Mouse (Mus musculus): ENCODE results near the gene Top3a. TPM values are rescaled to one million over a fixed set of nuclear protein-coding genes. Genes with fewer than 3 reads are reported as not detected.

Gene Top3a
- polyA plus RNA-seq, 1 experiment from 2014 or later = 17.8 TPM

DNA sequence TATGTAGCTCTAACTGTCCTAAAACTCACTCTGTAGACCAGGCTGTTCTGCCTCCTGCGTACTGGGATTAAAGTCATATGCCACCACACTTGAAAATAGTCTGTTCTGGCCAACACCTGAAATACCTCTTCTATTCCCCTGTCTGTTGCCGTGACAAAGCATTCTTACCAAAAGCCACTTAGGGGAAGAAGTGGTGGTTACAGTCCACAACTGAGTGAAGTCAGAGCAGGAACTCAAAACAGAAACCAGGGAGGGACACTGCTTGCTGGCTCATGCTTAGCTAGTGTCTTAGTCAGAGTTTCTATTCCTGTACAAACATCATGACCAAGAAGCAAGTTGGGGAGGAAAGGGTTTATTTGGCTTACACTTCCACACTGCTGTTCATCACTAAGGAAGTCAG lies 7.8 kb downstream of the Top3a start:
- Histone ChIP-seq H3K36me3 (peaks cover 11% of the 10 kb centered on the region), H3K9me3 (no peaks in the 10 kb centered on the region), H3K27ac (no peak overlapping the region), H3K4me3 (no peak overlapping the region), H3K4me1 (no peaks in the 10 kb centered on the region), H3K27me3 (ENCODE audit: insufficient read depth, poor library complexity, severe bottlenecking) (no peaks in the 10 kb centered on the region)
- no peak for DNase-seq (ENCODE audit: low spot score)
- WGBS = 68% methylated on average over 2 of the region's 2 CpGs

DNA sequence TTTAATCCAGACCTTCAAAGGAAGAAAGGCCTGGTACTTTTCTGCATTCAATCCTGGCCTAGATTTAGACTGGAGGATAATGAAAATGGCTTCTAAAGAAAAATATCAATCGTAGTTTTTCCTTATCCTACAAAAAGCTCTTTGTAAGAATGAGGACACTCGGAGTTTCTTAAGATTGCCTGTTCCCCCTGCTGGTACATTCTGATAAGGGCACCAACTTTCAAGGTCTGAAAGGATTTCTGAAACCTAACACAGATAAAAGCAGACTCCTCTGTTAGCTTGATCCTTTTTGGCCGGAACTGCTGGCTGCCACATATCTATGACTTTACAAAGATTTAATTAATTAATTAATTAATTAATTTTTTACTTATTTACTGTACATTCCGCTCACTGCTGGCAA lies 10.2 kb downstream of the Top3a start:
- Histone ChIP-seq H3K36me3 (peaks cover 18% of the 10 kb centered on the region), H3K27me3 (ENCODE audit: insufficient read depth, poor library complexity, severe bottlenecking) (no peaks in the 10 kb centered on the region), H3K4me1 (no peaks in the 10 kb centered on the region), H3K4me3 (no peak overlapping the region), H3K27ac (no peak overlapping the region), H3K9me3 (no peaks in the 10 kb centered on the region)
- 60% methylated on average over 4 of the region's 4 CpGs for WGBS
- no peak for DNase-seq (ENCODE audit: low spot score)

GRCm38 (mm10) chr11:60761681-60762080 lies 15.5 kb downstream of the Top3a start:
- H3K36me3 ChIP-seq = peaks cover 63% of the 10 kb centered on the region
- 81% methylated on average over 3 of the region's 3 CpGs for WGBS

GRCm38 (mm10) chr11:60755570-60755969 lies 21.6 kb downstream of the Top3a start:
- WGBS = 89% methylated on average over 7 of the region's 7 CpGs
- H3K27ac ChIP-seq = no peak overlapping the region
- H3K4me1 ChIP-seq = no peaks in the 10 kb centered on the region
- H3K4me3 ChIP-seq = no peak overlapping the region
- H3K9me3 ChIP-seq = no peaks in the 10 kb centered on the region
- peaks cover 90% of the 10 kb centered on the region for H3K36me3 ChIP-seq
- no peaks in the 10 kb centered on the region for H3K27me3 ChIP-seq (ENCODE audit: insufficient read depth, poor library complexity, severe bottlenecking)
- no peak for DNase-seq (ENCODE audit: low spot score)

More at GRCm38 (mm10) chr11:60761681-60762080, 15.5 kb downstream of the Top3a start:
- no peaks in the 10 kb centered on the region for H3K9me3 ChIP-seq
- no peak overlapping the region for H3K4me3 ChIP-seq
- H3K4me1 ChIP-seq = no peaks in the 10 kb centered on the region
- no peak for DNase-seq (ENCODE audit: low spot score)
- H3K27me3 ChIP-seq (ENCODE audit: insufficient read depth, poor library complexity, severe bottlenecking) = no peaks in the 10 kb centered on the region
- no peak overlapping the region for H3K27ac ChIP-seq

GRCm38 (mm10) chr11:60740321-60740720 lies 36.8 kb downstream of the Top3a start:
- Histone ChIP-seq H3K9me3 (no peaks in the 10 kb centered on the region), H3K4me1 (peaks cover 5% of the 10 kb centered on the region; the same call in 1 of the 2 replicates), H3K27ac (no peak overlapping the region), H3K4me3 (no peak overlapping the region), H3K27me3 (ENCODE audit: insufficient read depth, poor library complexity, severe bottlenecking) (no peaks in the 10 kb centered on the region), H3K36me3 (peaks cover 72% of the 10 kb centered on the region)
- no peak for DNase-seq (ENCODE audit: low spot score)
- 81% methylated on average over 3 of the region's 3 CpGs for WGBS

GRCm38 (mm10) chr11:60737450-60737849 lies 39.7 kb downstream of the Top3a start:
- peaks cover 61% of the 10 kb centered on the region for H3K36me3 ChIP-seq
- no peak for DNase-seq (ENCODE audit: low spot score)
- no peak overlapping the region for H3K4me3 ChIP-seq

DNA sequence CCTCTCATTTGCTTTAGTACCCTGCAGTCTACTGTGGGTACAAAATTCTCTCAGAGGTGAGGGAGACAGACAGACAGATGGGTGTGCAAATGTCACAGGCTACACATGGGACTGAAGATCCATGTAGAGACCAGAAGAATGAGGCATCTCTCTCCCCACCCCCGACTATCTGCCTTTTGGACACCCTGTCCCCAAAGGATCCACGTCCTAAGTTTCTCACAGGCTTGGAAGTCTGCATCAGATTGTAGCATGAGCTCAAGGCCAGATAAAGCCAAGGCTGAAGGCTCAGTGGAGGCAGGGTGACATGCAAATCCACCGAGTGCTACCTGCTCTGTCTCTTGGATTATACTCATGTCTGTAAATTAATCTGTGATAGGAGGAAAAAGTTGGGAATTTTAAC lies 40.7 kb downstream of the Top3a start:
- 73% methylated on average over 3 of the region's 3 CpGs for WGBS
- peaks cover 61% of the 10 kb centered on the region for H3K36me3 ChIP-seq

More at GRCm38 (mm10) chr11:60737450-60737849, 39.7 kb downstream of the Top3a start:
- Histone ChIP-seq H3K9me3 (no peaks in the 10 kb centered on the region), H3K4me1 (peaks cover 5% of the 10 kb centered on the region; the same call in 1 of the 2 replicates), H3K27ac (no peak overlapping the region), H3K27me3 (ENCODE audit: insufficient read depth, poor library complexity, severe bottlenecking) (no peaks in the 10 kb centered on the region)

GRCm38 (mm10) chr11:60735191-60735590 lies 42.0 kb downstream of the Top3a start:
- Histone ChIP-seq H3K27ac (no peak overlapping the region), H3K27me3 (ENCODE audit: insufficient read depth, poor library complexity, severe bottlenecking) (no peaks in the 10 kb centered on the region), H3K4me1 (peaks cover 10% of the 10 kb centered on the region; the same call in 1 of the 2 replicates), H3K9me3 (no peaks in the 10 kb centered on the region), H3K4me3 (no peak overlapping the region), H3K36me3 (peaks cover 61% of the 10 kb centered on the region)
- whole genome bisulfite sequencing = 84% methylated on average over 5 of the region's 5 CpGs
- DNase-seq (ENCODE audit: low spot score) = no peak

More for the DNA sequence above, 40.7 kb downstream of the Top3a start:
- no peaks in the 10 kb centered on the region for H3K27me3 ChIP-seq (ENCODE audit: insufficient read depth, poor library complexity, severe bottlenecking)
- peaks cover 5% of the 10 kb centered on the region; the same call in 1 of the 2 replicates for H3K4me1 ChIP-seq
- no peaks in the 10 kb centered on the region for H3K9me3 ChIP-seq
- no peak overlapping the region for H3K27ac ChIP-seq
- no peak for DNase-seq (ENCODE audit: low spot score)
- no peak overlapping the region for H3K4me3 ChIP-seq

- H3K36me3 ChIP-seq = peaks cover 53% of the 10 kb centered on the region
- 80% methylated on average over 2 of the region's 2 CpGs for WGBS
- H3K4me3 ChIP-seq = no peak overlapping the region
- peaks cover 15% of the 10 kb centered on the region for H3K4me1 ChIP-seq
- H3K9me3 ChIP-seq = no peaks in the 10 kb centered on the region
- no peak overlapping the region for H3K27ac ChIP-seq
- no peak for DNase-seq (ENCODE audit: low spot score)
- no peaks in the 10 kb centered on the region for H3K27me3 ChIP-seq (ENCODE audit: insufficient read depth, poor library complexity, severe bottlenecking)
Observed at GRCm38 (mm10) chr11:60734206-60734605, 43.0 kb downstream of the Top3a start.

- Histone ChIP-seq H3K4me1 (peaks cover 30% of the 10 kb centered on the region), H3K9me3 (no peaks in the 10 kb centered on the region), H3K27me3 (ENCODE audit: insufficient read depth, poor library complexity, severe bottlenecking) (no peaks in the 10 kb centered on the region), H3K4me3 (no peak overlapping the region), H3K27ac (no peak overlapping the region), H3K36me3 (peaks cover 39% of the 10 kb centered on the region)
- DNase-seq (ENCODE audit: low spot score) = no peak
- 86% methylated on average over 14 of the region's 14 CpGs for WGBS
Observed at GRCm38 (mm10) chr11:60731251-60731650, 45.9 kb downstream of the Top3a start.

DNA sequence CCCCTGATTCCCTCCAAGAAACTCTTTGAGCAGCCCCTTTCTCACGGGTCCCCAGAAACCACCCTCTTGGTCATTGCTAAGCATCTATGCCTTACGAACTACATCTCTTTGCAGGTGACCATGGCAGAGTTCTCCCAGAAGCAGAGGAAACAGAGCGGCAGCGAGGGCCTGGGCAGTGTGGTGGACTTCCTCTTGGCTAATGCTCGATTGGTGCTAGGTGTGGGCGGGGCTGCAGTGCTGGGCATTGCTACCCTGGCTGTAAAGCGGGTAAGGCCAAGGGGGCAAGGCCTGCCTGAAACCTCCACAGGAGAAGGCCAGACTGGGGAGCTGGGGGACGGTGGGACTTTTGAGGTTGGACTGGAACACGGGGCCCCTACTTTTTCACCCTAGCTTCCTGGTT lies 47.0 kb downstream of the Top3a start:
- no peaks in the 10 kb centered on the region for H3K9me3 ChIP-seq
- H3K27me3 ChIP-seq (ENCODE audit: insufficient read depth, poor library complexity, severe bottlenecking) = no peaks in the 10 kb centered on the region
- WGBS = 78% methylated on average over 9 of the region's 9 CpGs
- DNase-seq (ENCODE audit: low spot score) = no peak
- H3K4me1 ChIP-seq = peaks cover 35% of the 10 kb centered on the region
- no peak overlapping the region for H3K4me3 ChIP-seq
- peaks cover 41% of the 10 kb centered on the region for H3K36me3 ChIP-seq
- no peak overlapping the region for H3K27ac ChIP-seq

- DNase-seq (ENCODE audit: low spot score) = no peak
- peaks cover 35% of the 10 kb centered on the region for H3K4me1 ChIP-seq
- peaks cover 50% of the 10 kb centered on the region for H3K36me3 ChIP-seq
- no peaks in the 10 kb centered on the region for H3K9me3 ChIP-seq
- H3K4me3 ChIP-seq = peak overlapping the region; percentile 89
- peak overlapping the region; percentile 94 for H3K27ac ChIP-seq
- H3K27me3 ChIP-seq (ENCODE audit: insufficient read depth, poor library complexity, severe bottlenecking) = no peaks in the 10 kb centered on the region
- 66% methylated on average over 6 of the region's 6 CpGs for WGBS
Observed at GRCm38 (mm10) chr11:60729217-60729641, 47.9 kb downstream of the Top3a start.

- 1% methylated on average over 44 of the region's 44 CpGs for WGBS
- Histone ChIP-seq H3K36me3 (peaks cover 51% of the 10 kb centered on the region), H3K27ac (peak within 1 kb of the TSS; percentile 94)
Observed at GRCm38 (mm10) chr11:60728260-60728761, 48.9 kb downstream of the Top3a start, which contains the start of gene Mief2. Mief2 (plus strand) TSS chr11:60728398.

More at GRCm38 (mm10) chr11:60728260-60728761, 48.9 kb downstream of the Top3a start, which contains the start of gene Mief2:
- H3K4me3 ChIP-seq = peak within 1 kb of the TSS; percentile 89
- H3K27me3 ChIP-seq (ENCODE audit: insufficient read depth, poor library complexity, severe bottlenecking) = no peaks in the 10 kb centered on the region
- H3K4me1 ChIP-seq = peaks cover 35% of the 10 kb centered on the region
- H3K9me3 ChIP-seq = no peaks in the 10 kb centered on the region
- peak; percentile 98 for DNase-seq (ENCODE audit: low spot score)
